Mouse (Mus musculus) intestine, embryonic 15.5 days (tissue): ENCODE data around the gene Naalad2. TPM values are rescaled to one million over a fixed set of nuclear protein-coding genes. Genes with fewer than 3 reads are reported as not detected.
"Not testable (repeated sequence)": the region's sequence is repeated elsewhere in the genome, so short reads cannot be mapped to it uniquely, and the experiment has no call there.

ENCODE experiments used
- ATAC-seq: fragments of 200-750 bp; cut with Nextera tagmentation; 2 replicates; pipeline ENCODE4 v1.8.0; 2017; ENCODE audit warnings: moderate TSS enrichment, moderate library complexity
- H3K27ac ChIP-seq: fragments of 300-500 bp; sonication (generic); 2 replicates; pipeline ENCODE4 v1.5.1; 2015; ENCODE audit warnings: mild to moderate bottlenecking, inconsistent platforms
- H3K27me3 ChIP-seq: fragments of 300-500 bp; sonication (generic); replicated peaks from 2 replicates; pipeline ENCODE4 v1.6.1; 2015; ENCODE audit warnings: inconsistent platforms
- H3K36me3 ChIP-seq: fragments of 300-500 bp; sonication (generic); 2 replicates; pipeline ENCODE4 v1.6.1; 2015; ENCODE audit warnings: inconsistent platforms
- H3K4me1 ChIP-seq: fragments of 300-500 bp; sonication (generic); replicated peaks from 2 replicates; pipeline ENCODE4 v1.6.1; 2015; ENCODE audit warnings: inconsistent platforms
- H3K4me2 ChIP-seq: fragments of 300-500 bp; sonication (generic); replicated peaks from 2 replicates; pipeline ENCODE4 v1.6.1; 2015; ENCODE audit warnings: mild to moderate bottlenecking, inconsistent platforms
- H3K4me3 ChIP-seq: fragments of 300-500 bp; sonication (generic); replicated peaks from 2 replicates; pipeline ENCODE4 v1.5.1; 2015; ENCODE audit warnings: inconsistent platforms
- H3K9ac ChIP-seq: fragments of 300-500 bp; sonication (generic); 2 replicates; pipeline ENCODE4 v1.6.1; 2015; ENCODE audit warnings: inconsistent platforms
- H3K9me3 ChIP-seq: fragments of 300-500 bp; sonication (generic); 2 replicates; pipeline ENCODE4 v1.6.1; 2016; ENCODE audit warnings: inconsistent platforms
- WGBS: fragments of 180-500 bp; shearing (Covaris S2); methylation state at CpG from one replicate; pipeline ENCODE4 v1.1.7; 2015; 5-methylcytosine and 5-hydroxymethylcytosine counted together
- polyA plus RNA-seq: library from polyadenylated mRNA; unstranded; fragments of >200 nt; fragmentation: Nextera tagmentation; extraction: Ambion mirVana; gene quantifications from 2 replicates; pipeline ENCODE4 v1.2.1, GENCODE M21; 2015

The Naalad2 gene
- polyA plus RNA-seq = 4.8 and 5.0 TPM in 2 replicates

- WGBS = 69% methylated on average over 2 of the region's 2 CpGs
- H3K4me1 ChIP-seq, H3K27me3 ChIP-seq, H3K9ac ChIP-seq, ATAC-seq, H3K36me3 ChIP-seq, H3K9me3 ChIP-seq, H3K27ac ChIP-seq, H3K4me3 ChIP-seq, H3K4me2 ChIP-seq: not testable (repeated sequence)
These were observed at the start of gene Naalad2 for GRCm38 (mm10) chr9:18402895-18403294. TSS of gene Naalad2 (minus strand) at chr9:18402995.

GRCm38 (mm10) chr9:18431687-18432086, 28.9 kb upstream of the Naalad2 start:
- Histone ChIP-seq H3K27ac (no peak overlapping the region), H3K4me3 (no peak overlapping the region), H3K4me1 (no peaks in the 10 kb centered on the region), H3K27me3 (no peaks in the 10 kb centered on the region), H3K9me3 (no peaks in the 10 kb centered on the region), H3K36me3 (no peaks in the 10 kb centered on the region), H3K9ac (no peak overlapping the region), H3K4me2 (no peak overlapping the region)
- ATAC-seq = no peak
- WGBS = 77% methylated on average over 10 of the region's 10 CpGs

DNA sequence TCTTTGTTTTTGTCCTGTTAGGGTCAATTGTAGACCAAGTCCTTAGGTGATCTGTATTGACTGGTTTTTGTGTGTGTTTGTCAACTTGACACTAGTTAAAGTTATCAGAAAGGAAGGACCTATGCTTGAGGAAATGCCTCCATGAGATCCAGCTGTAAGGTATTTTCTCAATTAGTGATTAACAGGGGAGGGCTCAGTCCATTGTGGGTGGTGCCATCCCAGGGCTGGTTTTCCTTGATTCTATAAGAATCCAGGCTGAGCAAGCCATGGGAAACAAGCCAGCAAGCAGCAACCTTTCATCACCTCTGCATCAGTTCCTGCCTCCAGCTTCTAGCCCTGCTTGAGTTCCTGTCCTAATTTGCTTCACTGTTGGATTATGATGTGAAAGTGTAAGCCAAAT, 27.6 kb upstream of the Naalad2 start, which contains the start of gene Mbd3l2:
TSS of gene Mbd3l2 (plus strand) at position 301 of the 400 bp plus-strand sequence.
- Histone ChIP-seq H3K4me1 (no peaks in the 10 kb centered on the region), H3K4me3 (no peak within 1 kb of the TSS), H3K9ac (no peak within 1 kb of the TSS), H3K9me3 (no peaks in the 10 kb centered on the region), H3K27me3 (no peaks in the 10 kb centered on the region), H3K36me3 (no peaks in the 10 kb centered on the region), H3K27ac (no peak within 1 kb of the TSS), H3K4me2 (no peak within 1 kb of the TSS)
- ATAC-seq = no peak

DNA sequence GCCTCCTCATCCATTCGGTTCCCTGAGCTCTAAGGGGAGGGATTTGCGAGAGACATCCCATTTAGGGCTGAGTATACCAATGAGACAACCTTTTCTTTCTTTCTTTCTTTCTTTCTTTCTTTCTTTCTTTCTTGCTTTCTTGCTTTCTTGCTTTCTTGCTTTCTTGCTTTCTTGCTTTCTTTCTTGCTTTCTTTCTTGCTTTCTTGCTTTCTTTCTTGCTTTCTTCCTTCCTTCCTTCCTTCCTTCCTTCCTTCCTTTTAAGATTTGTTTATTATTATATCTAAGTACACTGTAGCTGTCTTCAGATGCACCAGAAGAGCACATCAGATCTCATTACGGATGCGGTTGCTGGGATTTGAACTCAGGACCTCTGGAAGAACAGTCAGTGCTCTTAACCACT, 9.6 kb upstream of the Naalad2 start:
- not testable (repeated sequence) for H3K27me3 ChIP-seq, H3K27ac ChIP-seq, H3K9ac ChIP-seq, H3K4me2 ChIP-seq, H3K4me3 ChIP-seq, H3K36me3 ChIP-seq, ATAC-seq, H3K4me1 ChIP-seq, H3K9me3 ChIP-seq
- WGBS = 84% methylated on average over 4 of the region's 4 CpGs

- ATAC-seq = no peak
- 73% methylated on average over 1 of the region's 1 CpGs for WGBS
These were observed 1.3 kb upstream of the Naalad2 start, which contains the start of gene Ubtfl1 for GRCm38 (mm10) chr9:18404118-18404517. TSS of gene Ubtfl1 (plus strand) at chr9:18404418.

GRCm38 (mm10) chr9:18399629-18400028, 3.2 kb downstream of the Naalad2 start:
- Histone ChIP-seq H3K4me1 (no peaks in the 10 kb centered on the region), H3K4me2 (no peak overlapping the region), H3K9ac (no peak overlapping the region), H3K4me3 (no peak overlapping the region), H3K36me3 (no peaks in the 10 kb centered on the region), H3K27me3 (no peaks in the 10 kb centered on the region), H3K9me3 (no peaks in the 10 kb centered on the region), H3K27ac (no peak overlapping the region)
- 89% methylated on average over 1 of the region's 1 CpGs for WGBS
- ATAC-seq = no peak

More at GRCm38 (mm10) chr9:18404118-18404517, 1.3 kb upstream of the Naalad2 start, which contains the start of gene Ubtfl1:
- no peak within 1 kb of the TSS for H3K4me2 ChIP-seq
- H3K27ac ChIP-seq = no peak within 1 kb of the TSS
- H3K9ac ChIP-seq = no peak within 1 kb of the TSS
- no peaks in the 10 kb centered on the region for H3K4me1 ChIP-seq
- H3K4me3 ChIP-seq = no peak within 1 kb of the TSS
- H3K9me3 ChIP-seq = no peaks in the 10 kb centered on the region
- no peaks in the 10 kb centered on the region for H3K27me3 ChIP-seq
- no peaks in the 10 kb centered on the region for H3K36me3 ChIP-seq

GRCm38 (mm10) chr9:18385782-18386181, 17.0 kb downstream of the Naalad2 start:
- no peaks in the 10 kb centered on the region for H3K4me1 ChIP-seq
- H3K9ac ChIP-seq = no peak overlapping the region
- H3K27me3 ChIP-seq = no peaks in the 10 kb centered on the region
- ATAC-seq = no peak
- no peak overlapping the region for H3K4me3 ChIP-seq
- H3K36me3 ChIP-seq = no peaks in the 10 kb centered on the region
- H3K9me3 ChIP-seq = no peaks in the 10 kb centered on the region
- H3K27ac ChIP-seq = no peak overlapping the region
- 24% methylated on average over 6 of the region's 6 CpGs for WGBS
- peak overlapping the region; percentile 3; the same call in 1 of the 2 replicates for H3K4me2 ChIP-seq

DNA sequence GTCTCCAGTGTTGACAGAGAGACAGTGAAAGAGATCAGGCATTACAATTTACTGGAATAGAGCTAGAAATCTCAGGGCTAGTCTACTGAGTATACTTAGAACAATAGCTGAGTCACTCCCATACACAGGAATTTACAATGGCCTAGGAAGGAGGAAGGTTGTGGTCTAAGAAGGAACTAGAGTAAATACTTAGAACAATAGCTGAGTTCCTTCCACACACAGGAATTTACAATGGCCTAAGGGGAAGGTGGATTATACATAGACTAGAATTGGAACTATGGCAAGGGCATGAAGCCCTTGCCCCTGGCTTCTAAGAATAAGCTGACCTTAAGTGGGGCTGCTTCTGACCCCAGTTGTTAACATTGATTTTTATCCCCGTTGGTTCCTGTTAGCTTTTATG, 29.8 kb downstream of the Naalad2 start:
- not testable (repeated sequence) for H3K9me3 ChIP-seq, H3K4me2 ChIP-seq, ATAC-seq, H3K4me1 ChIP-seq, H3K27ac ChIP-seq, H3K36me3 ChIP-seq, H3K9ac ChIP-seq, H3K4me3 ChIP-seq, H3K27me3 ChIP-seq
- WGBS = 73% methylated on average over 1 of the region's 1 CpGs

- Histone ChIP-seq H3K9ac (no peak overlapping the region), H3K4me3 (no peak overlapping the region), H3K4me2 (no peak overlapping the region), H3K36me3 (no peaks in the 10 kb centered on the region), H3K27ac (no peak overlapping the region), H3K4me1 (no peaks in the 10 kb centered on the region), H3K27me3 (no peaks in the 10 kb centered on the region), H3K9me3 (no peaks in the 10 kb centered on the region)
- WGBS = 91% methylated on average over 3 of the region's 3 CpGs
- no peak for ATAC-seq
These were observed 82.8 kb downstream of the Naalad2 start for GRCm38 (mm10) chr9:18319990-18320389.

GRCm38 (mm10) chr9:18298301-18298700, 104.5 kb downstream of the Naalad2 start:
- Histone ChIP-seq H3K4me2 (no peak overlapping the region), H3K27ac (no peak overlapping the region), H3K9me3 (no peaks in the 10 kb centered on the region), H3K27me3 (no peaks in the 10 kb centered on the region), H3K4me3 (no peak overlapping the region), H3K9ac (no peak overlapping the region), H3K36me3 (peaks cover 6% of the 10 kb centered on the region; the same call in 1 of the 2 replicates), H3K4me1 (peaks cover 5% of the 10 kb centered on the region)
- WGBS = 88% methylated on average over 6 of the region's 6 CpGs
- no peak for ATAC-seq

- no peaks in the 10 kb centered on the region for H3K27me3 ChIP-seq
- WGBS = 31% methylated on average over 6 of the region's 6 CpGs
- no peaks in the 10 kb centered on the region for H3K36me3 ChIP-seq
- H3K9me3 ChIP-seq = no peaks in the 10 kb centered on the region
- H3K4me1 ChIP-seq = peaks cover 7% of the 10 kb centered on the region
- peak overlapping the region; percentile 67 for H3K4me2 ChIP-seq
- H3K4me3 ChIP-seq = peak overlapping the region; percentile 91
- peak overlapping the region; percentile 96 for H3K9ac ChIP-seq
- H3K27ac ChIP-seq = no peak overlapping the region
- ATAC-seq = no peak
These were observed 109.6 kb downstream of the Naalad2 start for GRCm38 (mm10) chr9:18293026-18293781.

GRCm38 (mm10) chr9:18292443-18292922, 110.3 kb downstream of the Naalad2 start:
- H3K4me2 ChIP-seq = peak overlapping the region; percentile 67
- peak overlapping the region; percentile 87 for H3K27ac ChIP-seq
- H3K9ac ChIP-seq = peak overlapping the region; percentile 96
- ATAC-seq = peak; percentile 78
- under 1% methylated on average over 24 of the region's 24 CpGs for WGBS
- H3K36me3 ChIP-seq = no peaks in the 10 kb centered on the region
- peaks cover 7% of the 10 kb centered on the region for H3K4me1 ChIP-seq
- H3K9me3 ChIP-seq = no peaks in the 10 kb centered on the region
- peak overlapping the region; percentile 91 for H3K4me3 ChIP-seq
- H3K27me3 ChIP-seq = no peaks in the 10 kb centered on the region
